Mouse (Mus musculus): Measurements from ENCODE around the gene Faap20.

Faap20 gene

DNA sequence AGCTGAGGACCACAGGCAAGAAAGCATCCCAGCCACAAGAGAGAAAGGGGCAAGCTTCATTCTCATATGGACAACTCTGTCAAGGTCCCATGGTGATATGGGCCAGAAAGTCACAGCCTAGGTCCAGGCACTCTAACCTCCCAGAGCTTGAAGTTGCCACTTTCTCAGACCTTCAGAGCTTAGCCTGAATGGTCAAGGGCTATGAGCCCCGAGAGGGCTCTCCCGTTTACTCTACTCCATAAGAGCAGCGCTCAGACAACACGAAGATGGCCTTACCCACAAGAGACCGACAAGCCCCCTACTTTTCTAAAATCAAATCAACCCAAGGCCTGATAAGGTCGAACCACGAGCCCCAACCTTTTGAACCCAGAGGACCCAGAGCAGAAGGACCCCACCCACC is 28.5 kb upstream of the Faap20 start:
- no peak for DNase-seq (ENCODE audit: low spot score)

- peak; percentile 54 for DNase-seq (ENCODE audit: low spot score)
Observed at GRCm38 (mm10) chr4:155221599-155222551, 27.7 kb upstream of the Faap20 start.

GRCm38 (mm10) chr4:155222552-155222840 is 27.1 kb upstream of the Faap20 start, which contains the start of gene Ski:
Gene Ski, minus strand, starts transcription at chr4:155222592.
- no peak for DNase-seq (ENCODE audit: low spot score)

GRCm38 (mm10) chr4:155222841-155223593 is 26.6 kb upstream of the Faap20 start:
- DNase-seq (ENCODE audit: low spot score), result peak; percentile 97

DNA sequence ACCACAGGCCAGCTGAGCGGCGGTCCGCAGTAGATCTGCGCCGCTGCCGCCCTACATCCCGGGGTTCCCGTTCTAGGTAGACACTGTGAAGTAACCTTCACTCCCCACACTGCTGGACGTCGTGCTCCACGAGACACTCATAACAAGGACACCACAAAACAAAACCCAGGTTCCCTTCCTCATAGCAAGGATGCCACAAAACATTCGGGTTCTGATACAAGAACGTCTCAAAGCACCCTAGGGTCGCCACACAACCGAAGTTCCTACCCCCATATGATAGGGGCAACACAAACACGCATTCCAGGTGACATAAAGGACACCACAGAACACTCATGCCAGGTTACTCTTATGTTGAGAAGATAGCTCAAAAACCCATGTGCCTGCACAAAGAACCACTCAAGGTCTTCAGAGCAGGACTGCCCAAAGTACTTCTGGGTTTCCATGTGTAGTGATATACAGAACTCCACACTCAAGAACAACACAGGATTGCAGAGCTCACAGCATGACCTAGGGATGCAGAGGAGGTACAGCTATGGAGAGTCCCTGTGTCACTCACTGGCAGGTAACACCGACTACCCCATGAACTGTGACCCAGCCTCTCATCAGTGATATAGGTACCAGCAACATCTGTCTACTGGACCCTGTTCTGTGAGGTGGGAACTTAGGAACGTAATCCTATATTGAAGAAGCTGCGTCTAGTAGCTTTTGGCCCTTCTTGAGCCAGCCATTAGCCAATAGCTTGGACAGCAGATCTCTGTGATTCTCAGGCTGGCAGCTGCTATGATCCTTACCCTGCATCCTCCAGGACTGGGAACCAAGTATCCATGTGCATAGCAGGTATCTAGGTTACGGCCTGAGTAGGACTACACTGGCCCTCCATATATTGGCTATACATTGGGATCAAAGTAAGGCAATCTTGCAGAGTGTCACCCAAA is 25.7 kb upstream of the Faap20 start:
- DNase-seq (ENCODE audit: low spot score), result no peak

- DNase-seq (ENCODE audit: low spot score), result no peak
Observed at GRCm38 (mm10) chr4:155225918-155226317, 23.7 kb upstream of the Faap20 start.

GRCm38 (mm10) chr4:155227986-155228385 is 21.6 kb upstream of the Faap20 start:
- no peak for DNase-seq (ENCODE audit: low spot score)

DNA sequence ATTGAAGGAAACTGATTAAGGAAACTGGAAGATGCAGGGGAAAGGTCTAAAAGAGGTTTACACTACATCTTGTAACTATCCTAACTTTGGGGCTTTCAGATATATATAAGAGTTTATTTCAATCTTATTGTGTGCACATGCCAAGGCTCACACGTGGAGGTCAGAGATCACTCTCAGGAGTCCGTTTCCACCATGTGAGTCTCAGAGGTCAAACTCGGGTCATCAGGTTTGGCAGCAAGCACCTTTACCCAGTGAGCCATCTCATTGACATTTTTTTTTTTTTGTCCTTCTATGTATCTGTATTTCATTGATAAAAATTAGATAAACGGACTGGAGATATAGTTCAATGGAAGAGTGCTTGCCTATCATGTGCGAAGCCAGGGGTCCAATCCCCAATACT is 21.1 kb upstream of the Faap20 start:
- DNase-seq (ENCODE audit: low spot score), result no peak

DNA sequence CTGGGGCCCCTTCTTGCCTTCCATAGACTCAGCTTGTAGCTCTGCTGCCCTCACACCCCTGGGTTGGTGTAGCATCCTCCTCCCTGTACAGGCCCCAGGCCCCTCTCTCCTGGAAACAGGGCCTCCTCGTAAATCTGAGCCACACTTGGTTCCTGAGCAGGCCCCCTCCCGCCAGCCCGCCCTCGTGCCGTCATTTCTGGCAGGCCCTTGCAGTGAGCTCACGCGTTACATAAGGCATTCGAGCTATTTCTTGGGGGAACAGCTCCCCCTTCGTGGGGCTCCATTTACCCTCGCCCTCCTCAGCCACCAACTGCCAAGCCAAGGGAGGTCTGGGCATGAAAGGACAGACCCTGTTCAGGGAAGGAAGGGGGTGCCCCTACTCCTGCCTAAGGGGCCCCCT is 15.7 kb upstream of the Faap20 start:
- DNase-seq (ENCODE audit: low spot score), result peak; percentile 67

GRCm38 (mm10) chr4:155234371-155235310 is 15.0 kb upstream of the Faap20 start:
- DNase-seq (ENCODE audit: low spot score), result no peak

DNA sequence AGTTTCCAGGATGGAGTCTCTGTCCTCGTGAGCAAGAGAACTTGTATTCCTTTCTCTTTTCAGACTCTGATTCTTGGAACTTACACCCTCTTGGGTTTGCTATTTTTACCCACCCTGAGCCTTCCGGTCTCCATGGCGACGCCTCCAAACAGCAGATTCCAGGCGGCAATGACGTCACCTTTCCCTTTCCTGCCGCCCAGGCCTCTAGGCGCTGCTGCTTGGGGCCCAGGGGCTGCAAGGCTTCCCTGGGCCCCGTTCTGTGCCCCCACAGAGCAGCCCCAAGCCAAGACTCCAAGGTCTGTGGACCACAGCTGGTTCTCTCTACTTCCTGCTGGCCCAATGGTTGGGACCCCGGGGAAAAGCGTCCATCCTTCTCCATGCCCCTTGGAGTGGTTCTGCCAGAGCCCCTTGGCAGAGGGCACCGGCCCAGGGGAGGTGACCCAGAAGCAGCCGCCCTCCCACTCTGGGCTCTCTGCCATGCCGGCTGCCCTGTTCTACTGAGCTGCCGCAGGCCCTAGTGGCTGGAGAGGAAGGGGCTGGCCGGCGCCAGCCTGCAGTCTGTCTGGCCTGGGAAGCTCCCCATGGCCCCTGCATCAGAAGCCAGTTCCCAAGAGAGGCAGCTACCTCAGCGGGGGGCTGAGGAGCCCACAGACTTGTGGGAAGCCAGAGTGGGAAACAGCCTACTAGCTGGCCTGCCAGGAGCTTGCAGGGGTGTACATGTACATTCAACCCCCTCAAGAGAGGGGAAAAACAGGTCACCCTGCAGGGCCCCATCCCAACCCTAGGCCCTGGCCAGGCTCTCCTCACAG is 14.1 kb upstream of the Faap20 start:
- peak; percentile 91 for DNase-seq (ENCODE audit: low spot score)

DNA sequence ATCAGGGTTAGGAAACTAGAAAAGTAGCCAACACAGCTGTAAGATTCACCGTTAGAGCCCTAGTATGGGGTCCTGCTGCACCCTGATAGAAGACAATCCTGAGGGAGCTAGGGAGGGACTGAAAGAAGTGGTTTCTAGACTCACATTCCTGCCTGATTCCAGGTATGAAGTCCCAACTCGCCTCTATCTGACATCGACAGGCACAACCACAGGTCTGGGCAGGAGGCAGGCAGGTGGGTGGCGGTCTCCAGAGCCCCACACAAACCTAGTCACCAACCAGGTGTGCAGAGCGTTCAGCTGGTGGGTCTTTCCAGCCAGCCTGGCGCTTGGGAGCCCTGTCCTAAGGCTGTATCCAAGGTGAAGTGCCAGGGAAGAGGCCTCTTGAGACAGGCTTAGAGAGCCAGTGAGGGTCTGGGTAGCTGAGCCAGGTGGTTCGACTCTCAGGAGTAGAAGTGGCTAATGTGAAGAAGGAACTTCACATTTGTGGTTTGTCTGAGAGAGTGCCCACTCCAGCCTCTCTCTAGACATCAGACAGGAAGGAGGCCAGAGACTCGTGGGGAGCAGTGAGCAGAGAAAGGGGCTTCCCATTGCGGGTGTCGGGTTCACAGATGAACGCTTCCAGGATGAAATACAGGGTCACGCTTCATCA is 12.7 kb upstream of the Faap20 start:
- no peak for DNase-seq (ENCODE audit: low spot score)

DNA sequence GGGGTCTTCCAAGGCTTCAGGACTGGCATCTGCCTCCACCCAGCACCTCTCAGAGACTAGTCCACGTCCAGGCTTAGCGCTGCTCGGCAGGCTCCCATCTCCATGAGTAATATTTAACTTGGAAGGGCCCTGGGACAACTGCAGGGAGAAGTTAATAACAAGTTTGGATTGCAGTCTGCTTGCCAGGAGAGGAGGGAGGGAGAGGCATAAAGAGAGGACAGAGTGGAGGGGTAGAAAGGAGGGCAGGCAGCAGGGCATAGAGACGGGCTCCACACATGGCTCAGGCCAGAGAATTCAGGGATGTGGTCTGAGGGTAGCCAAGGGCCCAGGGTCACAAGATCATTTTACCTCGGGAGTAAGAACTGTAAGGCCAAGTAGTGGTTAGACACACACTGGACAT is 11.3 kb upstream of the Faap20 start:
- DNase-seq (ENCODE audit: low spot score), result no peak

DNA sequence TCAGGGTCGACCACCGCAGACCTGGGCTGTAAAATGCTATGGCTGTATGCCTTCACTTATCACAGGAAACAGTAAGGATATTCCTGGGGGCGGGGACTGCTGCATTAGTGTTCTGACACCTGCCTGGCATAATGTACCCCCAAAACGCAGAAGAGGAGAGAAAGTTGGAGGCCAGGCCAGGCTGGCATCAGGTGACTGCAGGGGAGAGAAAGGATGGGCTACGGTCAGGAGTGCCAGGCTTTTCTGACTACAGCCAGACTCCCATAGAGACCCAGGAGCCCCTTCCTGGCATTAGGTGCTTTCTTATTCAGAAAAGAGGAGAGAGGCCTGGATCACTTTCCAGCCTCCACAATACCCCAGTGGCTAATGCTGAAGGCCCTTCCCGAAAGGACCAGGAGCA is 10.1 kb upstream of the Faap20 start:
- DNase-seq (ENCODE audit: low spot score), result no peak

DNA sequence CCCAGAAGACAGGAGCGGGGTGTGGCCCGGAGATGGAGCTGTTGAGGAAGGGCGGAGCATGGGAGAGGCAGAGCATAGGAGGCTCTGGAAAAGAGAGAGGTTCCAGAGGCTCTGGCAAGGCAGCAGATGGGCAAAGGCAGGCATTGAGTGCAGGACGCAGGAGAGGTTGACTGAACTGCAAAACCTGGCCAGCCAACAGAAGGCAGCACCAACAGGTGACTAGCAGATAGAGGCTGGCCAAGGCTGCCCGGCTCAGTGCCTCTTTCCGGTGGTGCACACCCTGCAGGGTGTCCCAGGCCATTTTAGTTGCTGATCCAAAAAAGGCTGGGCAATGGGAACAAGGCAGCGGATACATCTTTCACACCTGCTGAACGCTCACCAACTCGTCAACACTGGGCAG is 7.8 kb upstream of the Faap20 start:
- DNase-seq (ENCODE audit: low spot score), result no peak

DNA sequence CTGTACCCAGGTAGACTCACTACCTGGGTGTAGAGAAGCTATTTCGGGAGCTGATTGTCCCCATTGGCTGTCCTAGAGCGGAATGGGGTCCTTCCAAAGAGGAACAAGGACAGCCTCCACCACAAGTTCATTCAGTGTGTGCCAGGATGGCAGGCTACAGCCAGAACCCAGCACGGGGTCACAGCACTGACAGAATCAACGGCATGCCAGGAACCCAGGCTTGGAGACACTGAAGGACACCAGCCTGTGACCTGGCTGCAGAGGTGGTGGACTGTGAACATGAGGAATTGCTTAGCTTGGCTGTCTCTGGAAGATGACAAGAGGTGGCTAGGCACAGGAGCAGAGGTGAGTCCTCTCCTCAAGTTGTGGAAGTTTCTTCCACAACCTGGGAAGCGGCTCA is 7.3 kb upstream of the Faap20 start:
- no peak for DNase-seq (ENCODE audit: low spot score)

DNA sequence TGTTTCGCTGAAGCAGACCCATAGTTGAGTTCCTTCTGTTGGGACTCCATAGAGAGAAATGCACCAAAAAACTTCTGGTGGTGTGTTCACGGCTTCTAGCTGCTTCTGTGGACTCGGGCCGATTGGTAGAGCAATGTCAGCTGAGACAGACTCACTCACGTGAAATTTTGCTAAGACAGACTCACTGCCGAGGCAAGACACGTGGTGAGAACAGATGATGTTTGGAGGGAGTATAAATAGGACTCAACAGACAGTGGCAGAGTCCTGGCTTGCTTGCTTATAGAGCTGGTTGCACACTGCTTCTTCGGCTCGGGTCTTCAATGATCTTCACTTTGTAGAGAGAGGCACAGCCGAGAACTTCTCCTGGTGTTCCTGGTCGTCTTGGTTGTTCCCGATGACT is 6.4 kb upstream of the Faap20 start:
- no peak for DNase-seq (ENCODE audit: low spot score)

DNA sequence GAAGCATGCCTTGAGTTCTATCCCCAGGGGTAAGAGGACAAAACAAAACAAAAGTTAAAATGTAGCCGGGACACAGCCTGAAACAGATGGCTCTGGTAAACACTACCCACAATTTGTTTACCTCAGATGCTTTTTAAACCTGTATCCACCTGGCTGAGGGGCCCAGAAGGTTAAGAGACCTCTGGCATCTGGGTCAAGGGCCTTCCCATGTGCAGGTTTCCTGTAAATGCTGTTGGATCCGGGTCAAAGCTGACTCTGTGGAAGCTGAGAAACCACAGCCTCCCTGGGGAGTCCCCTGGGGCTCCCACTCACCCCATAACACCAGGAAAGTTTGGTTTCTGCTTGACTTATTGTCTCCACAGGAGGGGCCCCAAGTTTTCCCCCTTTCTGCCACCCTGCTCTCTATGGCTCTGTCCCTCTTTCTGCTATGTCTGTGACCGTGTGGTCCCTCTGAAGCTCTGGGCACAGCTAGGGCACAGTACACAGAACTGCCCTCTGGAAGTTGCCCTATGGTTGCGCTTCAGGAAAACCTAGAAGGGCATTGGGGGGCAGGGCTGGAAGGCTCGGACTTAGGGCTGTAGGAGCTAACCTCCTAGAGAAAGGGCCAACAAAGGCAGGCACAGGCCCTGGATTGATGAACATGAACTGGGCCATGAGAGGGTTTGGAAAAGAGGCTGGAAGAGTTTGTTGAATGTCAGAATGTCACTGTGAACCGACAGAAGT is 3.7 kb upstream of the Faap20 start:
- no peak for DNase-seq (ENCODE audit: low spot score)

GRCm38 (mm10) chr4:155246691-155247105 is 2.9 kb upstream of the Faap20 start:
- no peak for DNase-seq (ENCODE audit: low spot score)

Measured in embryo, embryonic 10 days (tissue).